Mouse (Mus musculus) layer of hippocampus, adult 9-10 months (tissue): ENCODE measurements around the gene Frmd7.

ENCODE experiments used
- DNase-seq: peaks from one replicate; pipeline ENCODE4 v3.0.0; 2022; ENCODE audit warnings: low spot score

Gene Frmd7

DNA sequence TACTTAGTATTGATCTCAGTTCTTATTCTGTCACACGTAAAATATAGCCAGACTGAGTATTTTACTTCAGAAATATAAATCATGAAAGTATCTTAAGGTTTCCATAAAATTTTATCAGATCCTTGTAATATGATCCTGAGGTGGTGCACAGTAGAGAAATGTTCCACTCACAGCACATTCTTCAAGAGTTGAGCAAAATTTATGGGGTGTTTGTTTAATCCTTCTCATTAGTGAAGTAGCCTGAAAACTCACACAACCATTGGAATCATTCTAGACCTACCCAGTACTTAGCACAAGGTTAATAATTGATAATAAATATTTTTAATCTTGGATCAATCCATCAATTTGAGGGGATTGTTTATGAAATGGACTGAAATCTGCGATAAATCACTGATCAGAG is 78.7 kb downstream of the Frmd7 start:
- no peak for DNase-seq

DNA sequence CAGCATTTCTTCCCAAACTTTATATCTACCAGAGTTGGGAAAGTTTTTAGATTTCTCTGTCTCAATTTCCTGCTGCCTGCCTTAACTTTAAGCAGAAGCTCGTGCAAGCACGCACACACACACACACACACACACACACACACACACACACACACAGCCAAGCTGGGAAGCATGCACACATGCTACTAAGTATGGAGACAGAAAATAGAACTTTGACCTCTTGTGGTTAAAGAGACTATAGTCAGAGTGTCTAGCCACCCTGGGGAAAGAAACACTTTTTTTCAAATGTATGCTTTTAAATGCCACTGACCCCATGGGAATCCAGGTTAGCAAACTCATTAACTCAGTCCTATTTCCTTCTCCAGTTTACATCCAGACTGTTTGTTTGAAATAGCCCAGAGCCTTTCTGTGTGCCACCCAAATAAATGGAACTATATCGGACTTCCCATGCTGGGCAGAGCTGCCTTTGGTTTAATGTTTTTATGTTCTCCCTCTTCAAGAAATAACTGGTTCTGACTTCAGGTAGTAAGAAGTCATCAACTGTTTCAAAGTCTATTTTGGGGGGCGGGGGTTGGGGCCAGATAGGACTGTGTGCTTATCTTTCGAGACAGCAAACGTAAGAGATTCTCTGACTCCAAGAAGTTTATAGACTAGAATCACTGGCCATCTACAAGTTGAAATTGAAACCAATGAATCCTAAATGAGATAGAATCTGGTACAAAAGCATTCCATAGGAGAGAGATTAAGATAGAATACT is 91.9 kb downstream of the Frmd7 start:
- no peak for DNase-seq
